Mouse (Mus musculus): ENCODE measurements around the gene Abcb6. TPM values are rescaled to one million over a fixed set of nuclear protein-coding genes. Genes with fewer than 3 reads are reported as not detected.

Abcb6 gene
- total RNA-seq, 1 experiment = 41.0 TPM

DNA sequence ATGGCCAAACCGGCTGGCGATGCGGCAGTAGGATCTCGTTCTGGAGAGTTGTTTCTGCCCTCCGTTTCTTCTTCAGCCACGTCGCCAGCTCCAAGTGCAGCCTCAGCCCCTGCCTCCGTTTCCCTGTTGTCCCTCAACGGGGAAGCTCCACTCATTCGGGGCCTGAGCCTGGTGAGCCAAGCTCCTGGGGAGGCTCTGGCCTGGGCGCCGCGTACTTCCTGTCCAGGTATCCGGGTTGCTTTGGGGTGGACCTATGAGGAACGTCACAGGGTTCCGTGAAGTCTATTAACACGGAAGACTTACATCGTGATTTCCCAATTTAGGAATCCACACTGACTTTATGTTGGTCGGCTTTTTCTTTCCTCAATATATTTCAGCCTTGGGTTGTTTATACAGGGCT, 12.3 kb upstream of the Abcb6 start:
- Histone ChIP-seq H3K9me3 (ENCODE audit: control insufficient read depth, insufficient read depth, low read depth, low read length) (no peaks in the 10 kb centered on the region), H3K4me3 (ENCODE audit: insufficient read depth in 1 of 2, low read depth in 1 of 2, low read length in 2 of 2, poor library complexity in 1 of 2, severe bottlenecking in 1 of 2) (peak overlapping the region; percentile 88 to 89), H3K27ac (ENCODE audit: insufficient read depth, low read depth, low read length, poor library complexity, severe bottlenecking) (peak overlapping the region; percentile 23), H3K36me3 (ENCODE audit: control insufficient read depth, insufficient read depth, low read length, poor library complexity, severe bottlenecking) (peaks cover 11% of the 10 kb centered on the region), H3K4me1 (ENCODE audit: control insufficient read depth in 2 of 2, insufficient read depth in 2 of 2, low read length in 2 of 2, poor library complexity in 1 of 2) (peaks cover 2 to 6% of the 10 kb centered on the region in 2 experiments; a peak in 1 of 4 replicates), H3K9ac (ENCODE audit: insufficient read depth, low read depth, low read length, poor library complexity, severe bottlenecking) (peak overlapping the region; percentile 87)
- no peak for TF ChIP-seq MAFK (IDR thresholded peaks at IDR 0.05; ENCODE audit: insufficient read depth, low read depth, low read length)
- TF ChIP-seq CHD2 (IDR thresholded peaks at IDR 0.05; ENCODE audit: low read depth, low read length) = no peak
- TF ChIP-seq HCFC1 (IDR thresholded peaks at IDR 0.05; ENCODE audit: borderline replicate concordance, insufficient read depth, low read length) = no peak
- no peak for TF ChIP-seq ZNF384 (IDR thresholded peaks at IDR 0.05; ENCODE audit: low read depth, low read length)
- no peak for TF ChIP-seq ZC3H11A (IDR thresholded peaks at IDR 0.05; ENCODE audit: borderline replicate concordance, low read depth, low read length)
- in situ Hi-C loops (cut with MboI; ENCODE audit: low sequenced_read_pairs in 2 of 2, unreplicated experiment in 2 of 2) = no loop called here
- DNase-seq (ENCODE audit: low read depth, low spot score) = no peak

- Histone ChIP-seq H3K4me3 (ENCODE audit: insufficient read depth in 1 of 2, low read depth in 1 of 2, low read length in 2 of 2, poor library complexity in 1 of 2, severe bottlenecking in 1 of 2) (peak within 1 kb of the TSS; percentile 88 to 98), H3K9ac (ENCODE audit: insufficient read depth, low read depth, low read length, poor library complexity, severe bottlenecking) (peak within 1 kb of the TSS; percentile 89), H3K27ac (ENCODE audit: insufficient read depth, low read depth, low read length, poor library complexity, severe bottlenecking) (peak within 1 kb of the TSS; percentile 23), H3K9me3 (ENCODE audit: control insufficient read depth, insufficient read depth, low read depth, low read length) (no peaks in the 10 kb centered on the region), H3K36me3 (ENCODE audit: control insufficient read depth, insufficient read depth, low read length, poor library complexity, severe bottlenecking) (peaks cover 10% of the 10 kb centered on the region), H3K4me1 (ENCODE audit: control insufficient read depth in 2 of 2, insufficient read depth in 2 of 2, low read length in 2 of 2, poor library complexity in 1 of 2) (peaks cover 2 to 6% of the 10 kb centered on the region in 2 experiments; a peak in 1 of 4 replicates)
- peak; percentile 64; the same call in 1 of the 2 replicates for TF ChIP-seq CHD2 (IDR thresholded peaks at IDR 0.05; ENCODE audit: low read depth, low read length)
- no peak for TF ChIP-seq ZNF384 (IDR thresholded peaks at IDR 0.05; ENCODE audit: low read depth, low read length)
- TF ChIP-seq HCFC1 (IDR thresholded peaks at IDR 0.05; ENCODE audit: borderline replicate concordance, insufficient read depth, low read length) = peak; percentile 65; the same call in 1 of the 2 replicates
- no peak for TF ChIP-seq MAFK (IDR thresholded peaks at IDR 0.05; ENCODE audit: insufficient read depth, low read depth, low read length)
- peak; percentile 98 for DNase-seq (ENCODE audit: low read depth, low spot score)
- in situ Hi-C loops (cut with MboI; ENCODE audit: low sequenced_read_pairs in 2 of 2, unreplicated experiment in 2 of 2) = no loop called here
These were observed 11.6 kb upstream of the Abcb6 start, which contains the start of the genes Ankzf1 and Atg9a for GRCm38 (mm10) chr1:75191622-75192402. Gene Ankzf1, plus strand, starts transcription at chr1:75192151. Gene Atg9a, minus strand, starts transcription at chr1:75192196.

DNA sequence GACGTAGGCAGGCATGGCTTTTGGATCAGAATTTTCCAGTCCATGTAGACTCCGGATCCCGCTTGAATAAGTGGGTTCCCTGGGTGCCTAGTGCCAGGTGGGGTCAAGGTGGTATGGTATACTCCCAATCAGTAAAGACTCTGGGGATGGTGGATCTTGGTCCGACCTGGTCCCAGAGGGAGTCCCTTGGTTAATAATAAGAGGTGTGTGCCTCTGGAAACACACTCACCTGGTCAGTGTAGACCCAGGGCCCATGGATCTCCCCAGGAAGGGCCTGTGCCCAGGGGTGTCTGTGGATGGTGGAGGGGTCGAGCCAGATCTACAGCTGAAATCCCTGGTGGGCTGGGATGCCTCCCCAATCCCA, 11.0 kb upstream of the Abcb6 start:
- H3K9ac ChIP-seq (ENCODE audit: insufficient read depth, low read depth, low read length, poor library complexity, severe bottlenecking) = peak overlapping the region; percentile 89
- peak overlapping the region; percentile 88 to 98 for H3K4me3 ChIP-seq (ENCODE audit: insufficient read depth in 1 of 2, low read depth in 1 of 2, low read length in 2 of 2, poor library complexity in 1 of 2, severe bottlenecking in 1 of 2)
- H3K36me3 ChIP-seq (ENCODE audit: control insufficient read depth, insufficient read depth, low read length, poor library complexity, severe bottlenecking) = peaks cover 6% of the 10 kb centered on the region
- H3K4me1 ChIP-seq (ENCODE audit: control insufficient read depth in 2 of 2, insufficient read depth in 2 of 2, low read length in 2 of 2, poor library complexity in 1 of 2) = peaks cover 2 to 6% of the 10 kb centered on the region in 2 experiments; a peak in 1 of 4 replicates
- H3K27ac ChIP-seq (ENCODE audit: insufficient read depth, low read depth, low read length, poor library complexity, severe bottlenecking) = no peak overlapping the region
- no peak for DNase-seq (ENCODE audit: low read depth, low spot score)
- H3K9me3 ChIP-seq (ENCODE audit: control insufficient read depth, insufficient read depth, low read depth, low read length) = no peaks in the 10 kb centered on the region
- in situ Hi-C loops (cut with MboI; ENCODE audit: low sequenced_read_pairs in 2 of 2, unreplicated experiment in 2 of 2) = no loop called here
- TF ChIP-seq ZC3H11A (IDR thresholded peaks at IDR 0.05; ENCODE audit: borderline replicate concordance, low read depth, low read length) = no peak
- no peak for TF ChIP-seq MAFK (IDR thresholded peaks at IDR 0.05; ENCODE audit: insufficient read depth, low read depth, low read length)
- no peak for TF ChIP-seq CHD2 (IDR thresholded peaks at IDR 0.05; ENCODE audit: low read depth, low read length)
- TF ChIP-seq HCFC1 (IDR thresholded peaks at IDR 0.05; ENCODE audit: borderline replicate concordance, insufficient read depth, low read length) = no peak
- no peak for TF ChIP-seq ZNF384 (IDR thresholded peaks at IDR 0.05; ENCODE audit: low read depth, low read length)

- TF ChIP-seq ZC3H11A (IDR thresholded peaks at IDR 0.05; ENCODE audit: borderline replicate concordance, low read depth, low read length) = no peak
- no peak for TF ChIP-seq HCFC1 (IDR thresholded peaks at IDR 0.05; ENCODE audit: borderline replicate concordance, insufficient read depth, low read length)
- TF ChIP-seq ZNF384 (IDR thresholded peaks at IDR 0.05; ENCODE audit: low read depth, low read length) = no peak
- TF ChIP-seq CHD2 (IDR thresholded peaks at IDR 0.05; ENCODE audit: low read depth, low read length) = no peak
- no peak for TF ChIP-seq MAFK (IDR thresholded peaks at IDR 0.05; ENCODE audit: insufficient read depth, low read depth, low read length)
These were observed 10.4 kb upstream of the Abcb6 start for GRCm38 (mm10) chr1:75190577-75190976.

More at GRCm38 (mm10) chr1:75190577-75190976, 10.4 kb upstream of the Abcb6 start:
- H3K4me1 ChIP-seq (ENCODE audit: control insufficient read depth in 2 of 2, insufficient read depth in 2 of 2, low read length in 2 of 2, poor library complexity in 1 of 2) = peaks cover 2 to 6% of the 10 kb centered on the region in 2 experiments; a peak in 1 of 4 replicates
- H3K27ac ChIP-seq (ENCODE audit: insufficient read depth, low read depth, low read length, poor library complexity, severe bottlenecking) = no peak overlapping the region
- peaks cover 2% of the 10 kb centered on the region for H3K36me3 ChIP-seq (ENCODE audit: control insufficient read depth, insufficient read depth, low read length, poor library complexity, severe bottlenecking)
- H3K9me3 ChIP-seq (ENCODE audit: control insufficient read depth, insufficient read depth, low read depth, low read length) = no peaks in the 10 kb centered on the region
- DNase-seq (ENCODE audit: low read depth, low spot score) = no peak
- in situ Hi-C loops (cut with MboI; ENCODE audit: low sequenced_read_pairs in 2 of 2, unreplicated experiment in 2 of 2) = no loop called here
- no peak overlapping the region for H3K9ac ChIP-seq (ENCODE audit: insufficient read depth, low read depth, low read length, poor library complexity, severe bottlenecking)
- no peak overlapping the region for H3K4me3 ChIP-seq (ENCODE audit: insufficient read depth in 1 of 2, low read depth in 1 of 2, low read length in 2 of 2, poor library complexity in 1 of 2, severe bottlenecking in 1 of 2)
